Mouse (Mus musculus) layer of hippocampus, adult 9-10 months (tissue): ENCODE measurements at regions not wholly inside any gene's neighbourhood (a gene's known extent, or its start where the extent isn't known, plus 50 kb on each side); places are given as distances from the start of the nearest gene placed in this dataset.

Experiments used
- DNase-seq: peaks from one replicate; pipeline ENCODE4 v3.0.0; 2022; ENCODE audit warnings: low spot score

GRCm38 (mm10) chr16:12903161-12903560 lies 206.3 kb upstream of the Ercc4 start:
- no peak for DNase-seq

- DNase-seq, result no peak
These were observed 204.5 kb upstream of the Ercc4 start for GRCm38 (mm10) chr16:12904937-12905336.

- DNase-seq, result no peak
These were observed 184.8 kb upstream of the Ercc4 start for GRCm38 (mm10) chr16:12924668-12925067.

- peak; percentile 12 for DNase-seq
These were observed 183.6 kb upstream of the Ercc4 start for GRCm38 (mm10) chr16:12925931-12926330.

- no peak for DNase-seq
These were observed 178.4 kb upstream of the Ercc4 start for GRCm38 (mm10) chr16:12931111-12931510.

- DNase-seq, result no peak
These were observed 176.5 kb upstream of the Ercc4 start for GRCm38 (mm10) chr16:12932959-12933358.

- no peak for DNase-seq
These were observed 174.9 kb upstream of the Ercc4 start for GRCm38 (mm10) chr16:12934586-12934985.

- no peak for DNase-seq
These were observed 174.2 kb upstream of the Ercc4 start for GRCm38 (mm10) chr16:12935266-12935665.

- no peak for DNase-seq
These were observed 172.9 kb upstream of the Ercc4 start for GRCm38 (mm10) chr16:12936571-12936970.

GRCm38 (mm10) chr16:12938563-12938962 lies 170.9 kb upstream of the Ercc4 start:
- no peak for DNase-seq

- no peak for DNase-seq
These were observed 158.3 kb upstream of the Ercc4 start for GRCm38 (mm10) chr16:12951176-12951575.

GRCm38 (mm10) chr16:12954028-12954427 lies 155.5 kb upstream of the Ercc4 start:
- no peak for DNase-seq

- DNase-seq, result no peak
These were observed 153.1 kb upstream of the Ercc4 start for GRCm38 (mm10) chr16:12956416-12956815.

GRCm38 (mm10) chr16:12960885-12961284 lies 148.6 kb upstream of the Ercc4 start:
- no peak for DNase-seq

GRCm38 (mm10) chr16:12982681-12983080 lies 126.8 kb upstream of the Ercc4 start:
- no peak for DNase-seq

- no peak for DNase-seq
These were observed 108.1 kb upstream of the Ercc4 start for GRCm38 (mm10) chr16:13001288-13001880.

GRCm38 (mm10) chr16:13012863-13013262 lies 96.6 kb upstream of the Ercc4 start:
- no peak for DNase-seq

- DNase-seq, result no peak
These were observed 95.4 kb upstream of the Ercc4 start for GRCm38 (mm10) chr16:13013891-13014644.

GRCm38 (mm10) chr16:13022875-13023274 lies 86.6 kb upstream of the Ercc4 start:
- DNase-seq, result no peak

- peak; percentile 49 for DNase-seq
These were observed 84.1 kb upstream of the Ercc4 start for GRCm38 (mm10) chr16:13025393-13025792.

- no peak for DNase-seq
These were observed 75.3 kb upstream of the Ercc4 start for GRCm38 (mm10) chr16:13034136-13034535.

- DNase-seq, result no peak
These were observed 72.9 kb upstream of the Ercc4 start for GRCm38 (mm10) chr16:13036596-13036995.

- no peak for DNase-seq
These were observed 69.0 kb upstream of the Ercc4 start for GRCm38 (mm10) chr16:13040312-13041100.
